Mouse (Mus musculus): ENCODE results near the gene Klhdc7a.

Gene Klhdc7a

DNA sequence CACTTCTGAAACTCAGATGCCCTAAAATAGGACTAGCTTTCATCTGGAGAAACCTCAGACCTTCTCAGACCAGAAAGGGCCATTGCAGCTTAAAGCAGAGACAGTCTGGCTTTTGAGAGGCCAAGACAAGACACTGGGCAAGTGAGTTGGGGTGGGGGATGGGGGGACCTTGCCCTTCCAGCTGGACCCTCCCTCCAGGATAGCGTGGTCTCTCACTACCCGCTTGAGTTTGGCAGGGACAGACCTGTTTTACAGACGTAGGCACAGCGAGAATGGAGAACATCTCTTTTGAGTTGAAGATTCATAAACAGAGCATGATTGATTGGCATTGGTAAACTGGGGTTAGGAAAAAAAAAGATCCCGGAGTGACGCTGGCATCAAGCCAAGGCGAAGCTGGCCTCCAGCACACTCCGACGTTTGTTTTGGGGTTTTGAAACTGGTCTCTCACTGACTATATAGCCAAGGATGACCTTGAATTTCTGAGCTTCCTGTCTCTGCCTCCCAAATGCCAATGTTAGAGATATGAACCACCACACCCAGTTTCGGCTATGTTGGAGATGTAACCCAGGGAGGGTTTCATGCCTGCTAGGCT lies 7.0 kb downstream of the Klhdc7a start:
- no peak for DNase-seq (ENCODE audit: low read depth in 2 of 2, low spot score in 2 of 2)

GRCm38 (mm10) chr4:139960086-139960713 lies 7.6 kb downstream of the Klhdc7a start:
- no peak for DNase-seq (ENCODE audit: low read depth in 2 of 2, low spot score in 2 of 2)

- DNase-seq (ENCODE audit: low read depth in 2 of 2, low spot score in 2 of 2), result no peak
These were observed 8.6 kb downstream of the Klhdc7a start for GRCm38 (mm10) chr4:139959188-139959587.

- DNase-seq (ENCODE audit: low read depth in 2 of 2, low spot score in 2 of 2), result no peak
These were observed 16.8 kb downstream of the Klhdc7a start for GRCm38 (mm10) chr4:139950876-139951485.

DNA sequence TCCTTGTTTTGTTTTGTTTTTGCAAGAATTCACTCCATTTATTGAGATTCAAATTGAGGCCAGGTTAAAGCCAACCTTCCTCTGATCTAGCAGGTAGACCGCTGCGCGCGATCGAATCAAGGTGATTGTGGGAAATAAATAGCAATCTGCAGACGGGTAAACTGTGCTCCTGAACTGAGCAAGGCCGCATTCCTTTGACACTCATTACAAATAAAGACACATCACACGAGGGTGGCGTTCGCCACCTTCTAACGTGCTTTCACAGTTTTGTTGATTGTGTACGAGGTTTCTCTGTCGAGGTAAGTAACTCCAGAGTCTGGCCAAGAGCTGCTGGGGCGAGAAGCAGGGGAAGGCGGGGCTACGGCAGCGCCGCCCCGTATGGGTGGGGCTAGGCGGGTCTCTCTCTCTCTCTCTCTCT lies 17.4 kb downstream of the Klhdc7a start:
- DNase-seq (ENCODE audit: low read depth in 2 of 2, low spot score in 2 of 2), result no peak

DNA sequence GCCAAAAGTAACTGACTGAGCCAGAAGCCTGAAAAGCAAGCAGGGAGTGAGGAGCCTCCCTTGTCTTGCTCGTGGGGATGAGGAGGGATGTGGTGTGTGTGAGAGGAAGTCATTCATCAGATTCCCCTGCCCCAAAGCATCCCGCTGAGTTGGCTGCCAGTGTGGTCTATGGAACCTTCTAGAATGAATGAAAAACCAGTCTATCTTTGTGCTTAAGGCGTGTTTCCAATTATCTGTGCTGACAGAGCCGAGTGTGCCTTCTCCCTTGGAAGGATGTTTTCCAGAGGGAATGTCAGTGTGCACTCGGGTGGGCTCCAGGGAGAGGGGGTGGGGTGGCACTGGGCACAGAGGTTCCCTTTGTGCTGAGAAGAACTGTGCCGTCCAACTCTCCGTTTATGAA lies 19.2 kb downstream of the Klhdc7a start:
- no peak for DNase-seq (ENCODE audit: low read depth in 2 of 2, low spot score in 2 of 2)

DNA sequence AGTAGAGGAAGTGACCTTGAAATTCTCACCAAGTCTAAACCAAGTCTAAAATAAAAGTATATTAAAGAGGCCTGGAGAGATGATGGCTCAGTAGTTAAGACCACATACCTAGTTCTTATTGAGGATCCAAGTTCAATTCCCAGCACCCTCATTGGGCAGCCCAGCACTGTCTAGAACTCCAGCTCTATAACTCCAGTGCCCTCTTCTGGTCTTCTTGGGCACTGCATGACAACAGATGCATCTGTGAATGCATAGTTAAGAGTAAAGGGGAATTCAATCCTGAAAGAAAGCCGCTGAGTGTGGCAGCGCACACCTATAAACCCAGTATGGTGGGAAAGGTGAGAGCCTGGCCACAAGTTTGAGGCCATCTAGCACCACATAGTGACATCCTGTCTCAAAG lies 20.5 kb downstream of the Klhdc7a start:
- no peak for DNase-seq (ENCODE audit: low read depth in 2 of 2, low spot score in 2 of 2)

- no peak for DNase-seq (ENCODE audit: low read depth in 2 of 2, low spot score in 2 of 2)
These were observed 26.0 kb downstream of the Klhdc7a start for GRCm38 (mm10) chr4:139941831-139942230.

GRCm38 (mm10) chr4:139935557-139935956 lies 32.3 kb downstream of the Klhdc7a start:
- no peak for DNase-seq (ENCODE audit: low read depth in 2 of 2, low spot score in 2 of 2)

DNA sequence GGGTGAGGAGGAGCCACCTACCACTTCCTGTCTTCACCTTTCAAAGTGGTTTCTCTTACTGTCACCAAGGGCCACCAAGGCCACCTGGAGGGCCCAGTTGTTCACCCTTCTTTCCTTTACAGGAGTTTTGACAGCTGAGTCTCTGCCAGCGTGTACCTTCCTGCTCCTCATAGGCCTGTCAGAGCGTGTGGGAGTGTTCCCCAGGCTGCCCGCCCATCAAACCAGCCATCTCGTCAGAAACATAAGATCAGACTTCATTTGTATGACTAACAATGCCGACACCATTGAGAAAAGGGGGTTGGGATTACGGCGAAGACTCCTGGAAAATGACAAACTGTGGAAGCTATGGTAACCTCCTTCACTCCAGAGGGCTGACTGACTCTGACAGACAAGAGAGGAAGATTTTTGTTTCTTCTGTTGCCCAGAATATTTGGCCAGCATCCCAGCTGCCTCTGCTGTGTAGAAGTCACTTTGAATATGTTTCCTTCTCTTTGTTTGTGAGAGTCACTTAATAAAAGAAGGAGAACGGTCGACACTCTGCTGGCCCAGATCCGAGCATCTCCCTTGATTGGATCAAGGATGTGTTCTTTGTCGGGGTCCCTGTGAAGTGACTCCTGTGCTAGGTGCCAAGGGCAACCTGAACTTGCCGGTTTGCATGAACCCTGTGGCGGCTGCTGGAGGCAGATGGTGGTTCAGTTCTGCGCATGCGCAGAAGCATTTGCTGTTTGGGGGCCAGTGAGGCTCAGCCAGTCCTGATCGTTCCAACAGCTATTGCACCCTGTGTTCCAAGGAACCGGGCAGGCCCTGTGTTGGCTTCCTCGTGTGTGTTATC lies 34.6 kb downstream of the Klhdc7a start:
- no peak for DNase-seq (ENCODE audit: low read depth in 2 of 2, low spot score in 2 of 2)

GRCm38 (mm10) chr4:139931790-139932510 lies 35.9 kb downstream of the Klhdc7a start:
- DNase-seq (ENCODE audit: low read depth in 2 of 2, low spot score in 2 of 2), result no peak

DNA sequence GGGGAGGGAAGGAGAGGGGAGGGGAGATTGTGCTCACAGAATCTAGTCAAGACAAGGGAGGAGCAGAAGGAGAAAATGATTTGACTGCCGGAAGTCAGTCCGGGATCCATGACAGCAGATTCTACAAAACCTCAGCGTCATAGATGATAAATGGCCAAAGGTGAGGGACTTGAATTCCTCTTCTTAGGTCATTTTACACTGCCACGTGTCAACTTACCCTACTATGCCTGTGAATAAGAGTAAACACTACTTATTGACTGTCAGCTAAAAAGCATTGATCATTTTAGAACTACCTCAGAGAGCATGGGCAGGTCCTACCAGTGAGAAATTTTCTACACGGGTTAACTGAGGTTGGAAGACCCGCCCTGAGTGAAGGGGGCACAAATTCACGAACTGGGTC lies 36.9 kb downstream of the Klhdc7a start:
- no peak for DNase-seq (ENCODE audit: low read depth in 2 of 2, low spot score in 2 of 2)

- DNase-seq (ENCODE audit: low read depth in 2 of 2, low spot score in 2 of 2), result no peak
These were observed 41.7 kb downstream of the Klhdc7a start for GRCm38 (mm10) chr4:139926161-139926561.

GRCm38 (mm10) chr4:139925275-139926160 lies 42.3 kb downstream of the Klhdc7a start:
- DNase-seq (ENCODE audit: low read depth in 2 of 2, low spot score in 2 of 2), result no peak

- no peak for DNase-seq (ENCODE audit: low read depth in 2 of 2, low spot score in 2 of 2)
These were observed 51.1 kb downstream of the Klhdc7a start for GRCm38 (mm10) chr4:139916731-139917130.
